Mouse (Mus musculus): ENCODE measurements around the gene Gm49403. TPM values are rescaled to one million over a fixed set of nuclear protein-coding genes. Genes with fewer than 3 reads are reported as not detected.
"Not testable (repeated sequence)": the region's sequence is repeated elsewhere in the genome, so short reads cannot be mapped to it uniquely, and the experiment has no call there.

Gm49403 gene
- total RNA-seq, 2 experiments from 2014 or later: not detected

DNA sequence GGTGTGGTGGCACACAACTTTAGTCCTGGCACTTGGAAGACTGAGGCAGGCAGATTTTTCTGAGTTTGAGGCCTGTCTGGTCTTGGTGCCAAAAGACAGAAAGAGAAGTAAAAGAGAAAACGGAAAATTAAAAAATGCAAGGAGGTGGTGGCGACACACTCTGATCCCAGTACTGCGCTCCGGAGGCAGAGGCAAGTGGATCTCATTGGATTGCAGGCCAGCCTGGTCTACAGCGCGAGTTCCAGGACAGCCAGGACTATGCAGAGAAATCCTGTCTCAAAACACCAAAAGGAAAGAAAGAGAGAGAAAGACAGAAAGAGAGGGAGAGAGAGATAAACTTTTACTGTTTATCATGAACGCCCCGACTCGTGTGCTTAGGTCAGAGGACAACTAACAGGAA lies 12.9 kb upstream of the Gm49403 start:
- intact Hi-C loops (cut with DNase I): no loop called here
- DNase-seq: no peak

DNA sequence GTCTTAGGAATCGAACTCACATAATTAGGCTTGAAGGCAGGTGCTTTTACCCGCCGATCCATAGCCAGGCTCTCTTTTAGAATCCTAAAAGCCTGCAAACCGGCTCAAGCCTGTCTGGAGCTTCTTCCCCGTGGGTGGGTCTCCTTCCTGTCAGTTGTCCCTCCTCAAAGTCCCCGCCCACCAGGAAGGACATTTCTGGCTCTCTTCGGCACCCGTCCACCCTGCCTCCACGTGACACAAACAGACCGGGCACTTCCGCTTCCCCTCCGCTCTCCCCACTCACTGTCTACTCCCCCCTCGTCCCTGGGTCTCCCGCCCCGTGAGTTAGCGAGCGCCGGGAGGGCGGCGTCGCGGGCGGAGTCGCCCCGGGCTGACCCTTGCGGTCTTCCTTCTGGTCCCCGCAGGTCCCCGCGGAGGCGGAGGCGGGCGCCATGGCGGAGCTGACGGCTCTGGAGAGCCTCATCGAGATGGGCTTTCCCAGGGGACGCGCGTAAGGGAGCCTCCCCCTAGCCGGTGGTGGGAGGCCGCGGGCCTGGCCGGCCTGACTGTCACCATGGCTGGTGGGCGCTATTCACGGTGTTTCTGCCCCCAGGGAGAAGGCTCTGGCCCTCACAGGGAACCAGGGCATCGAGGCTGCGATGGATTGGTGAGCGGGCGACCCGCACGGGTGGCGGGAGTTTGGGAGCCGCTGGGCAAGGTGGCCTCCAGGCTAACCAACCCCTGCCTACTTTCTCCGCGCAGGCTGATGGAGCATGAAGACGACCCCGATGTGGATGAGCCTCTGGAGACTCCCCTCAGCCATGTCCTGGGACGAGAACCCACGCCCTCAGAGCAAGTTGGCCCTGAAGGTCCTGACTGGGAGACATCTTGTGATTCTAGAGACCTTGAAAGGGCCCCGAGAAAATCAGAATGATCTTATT lies 12.2 kb upstream of the Gm49403 start, which contains the start of gene Ubxn1:
Gene Ubxn1, plus strand, starts transcription at position 230 of the 920 bp plus-strand sequence.
- intact Hi-C loops (cut with DNase I): loop anchor here (2.0 kb wide), 1 partner anchor 57 kb away; the partner anchor contains the start of genes Eml3 and Rom1
- peak; percentile 93 to 96 for DNase-seq

DNA sequence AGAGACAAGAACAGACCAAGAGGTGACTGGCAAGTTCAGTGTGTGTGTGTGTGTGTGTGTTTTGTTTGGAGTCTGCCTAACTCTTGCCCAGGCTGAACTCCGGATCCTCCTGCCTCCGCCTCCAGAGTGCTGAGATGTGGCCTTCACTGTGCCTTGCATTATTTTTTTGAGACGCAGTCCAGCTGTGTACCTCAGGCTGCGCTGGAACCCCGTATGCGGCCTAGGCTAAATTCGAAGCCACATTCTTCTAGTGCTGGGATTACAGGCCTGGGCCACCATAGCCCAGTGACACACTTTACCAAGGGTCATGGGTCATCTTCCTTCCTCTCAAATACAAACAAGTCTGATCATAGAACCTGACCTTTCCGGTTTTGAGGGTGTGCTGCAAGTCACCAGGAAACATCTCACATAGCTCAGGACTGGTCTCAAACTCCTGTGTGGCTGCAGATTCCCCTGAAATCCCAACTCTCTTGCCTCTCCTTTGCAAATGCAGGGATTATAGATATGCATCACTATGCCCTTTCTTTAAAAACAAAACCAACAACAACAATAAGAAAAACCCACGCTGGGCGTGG lies 11.4 kb upstream of the Gm49403 start:
- DNase-seq: no peak
- intact Hi-C loops (cut with DNase I): loop anchor here (2.0 kb wide), 1 partner anchor 56 kb away; the partner anchor contains the start of genes Eml3 and Rom1

- intact Hi-C loops (cut with DNase I): no loop called here
Measured at GRCm38 (mm10) chr19:8875031-8875430, 8.7 kb upstream of the Gm49403 start.

DNA sequence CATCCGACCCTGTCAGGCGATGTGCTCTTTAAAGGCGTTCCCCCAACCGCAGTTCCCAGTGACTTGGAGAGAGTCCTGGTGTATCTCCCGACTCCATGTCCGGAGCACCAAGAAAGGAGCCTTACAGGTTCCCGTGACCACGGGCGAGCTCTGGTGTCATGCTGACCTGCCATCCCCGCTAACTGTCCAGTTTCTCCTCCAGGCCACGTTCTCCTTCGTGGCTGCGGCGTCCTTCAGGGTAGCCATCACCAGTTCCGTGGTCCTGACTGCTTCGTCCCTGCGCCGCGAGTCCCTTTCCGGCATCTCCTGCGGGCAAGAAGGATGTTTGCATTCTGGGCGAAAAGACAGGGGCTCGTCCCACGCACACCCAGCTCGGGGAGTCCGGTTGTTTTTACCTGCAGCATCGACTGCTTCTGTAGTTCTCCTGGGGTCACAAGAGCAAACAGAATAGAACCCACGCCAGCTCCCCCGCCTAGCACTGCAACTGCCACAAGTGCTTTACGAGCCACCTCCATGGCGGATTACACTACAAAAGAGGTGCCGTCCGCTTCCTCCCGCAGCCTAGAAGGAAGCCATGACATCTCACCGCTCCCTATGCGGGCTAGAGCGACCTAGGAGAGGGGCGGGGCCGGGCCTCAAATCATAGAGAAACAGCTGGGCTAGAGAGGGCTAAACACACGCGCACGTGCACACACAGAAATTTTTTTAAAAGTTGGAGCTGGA lies 3.3 kb upstream of the Gm49403 start, which contains the start of gene Uqcc3:
Gene Uqcc3, minus strand, starts transcription at position 613 of the 723 bp plus-strand sequence.
- DNase-seq: peak; percentile 83 to 84
- intact Hi-C loops (cut with DNase I): no loop called here

More at GRCm38 (mm10) chr19:8875031-8875430, 8.7 kb upstream of the Gm49403 start:
- no peak for DNase-seq

DNA sequence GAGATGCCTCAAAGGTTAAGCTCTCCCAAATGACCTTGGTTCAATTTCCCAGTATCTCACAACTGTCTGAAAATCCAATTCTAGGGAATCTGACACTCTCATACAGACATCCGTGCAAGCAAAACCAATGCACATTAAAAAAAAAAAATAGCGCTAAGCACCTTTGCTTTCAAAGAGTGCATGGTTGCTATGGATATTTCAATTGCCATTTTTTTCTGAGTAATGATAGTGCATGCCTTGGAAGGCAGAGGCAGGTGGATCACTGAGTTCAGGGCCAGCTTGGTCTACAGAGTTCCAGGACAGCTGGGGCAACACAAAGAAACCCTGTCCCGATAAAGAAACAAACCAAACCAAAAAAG lies 2.7 kb upstream of the Gm49403 start:
- intact Hi-C loops (cut with DNase I): no loop called here
- DNase-seq: no peak

DNA sequence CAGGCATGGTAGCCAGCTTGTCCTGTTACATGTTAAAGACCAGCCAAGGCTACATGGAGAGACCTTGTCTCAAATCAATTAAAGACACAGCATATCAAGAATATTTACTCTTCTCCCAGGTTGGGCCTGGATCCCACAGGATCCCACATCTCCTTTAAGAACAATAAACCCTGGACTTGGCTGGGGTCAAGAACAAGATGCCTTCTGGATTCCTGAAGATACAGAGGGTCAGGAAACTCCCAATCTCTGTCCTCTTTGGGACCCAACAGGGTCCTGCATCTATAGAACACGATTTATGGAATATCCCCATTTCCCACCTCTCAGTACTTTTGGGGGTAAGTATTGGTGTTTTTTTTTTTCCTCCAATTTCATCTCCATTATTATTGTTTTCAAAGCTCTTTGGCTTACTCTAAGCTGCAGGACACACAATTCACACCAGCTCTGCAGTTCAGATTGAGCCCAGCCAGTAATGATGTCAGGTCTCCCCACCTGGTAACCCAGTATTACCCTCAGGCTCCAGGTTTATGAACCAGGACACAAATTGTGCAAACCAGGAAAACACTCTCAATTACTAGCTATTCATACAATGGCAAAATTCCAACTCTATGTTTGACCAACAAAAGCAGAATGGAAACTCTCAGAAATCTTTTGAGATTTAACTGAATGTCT lies 3.3 kb downstream of the Gm49403 start:
- intact Hi-C loops (cut with DNase I): no loop called here
- no peak for DNase-seq

DNA sequence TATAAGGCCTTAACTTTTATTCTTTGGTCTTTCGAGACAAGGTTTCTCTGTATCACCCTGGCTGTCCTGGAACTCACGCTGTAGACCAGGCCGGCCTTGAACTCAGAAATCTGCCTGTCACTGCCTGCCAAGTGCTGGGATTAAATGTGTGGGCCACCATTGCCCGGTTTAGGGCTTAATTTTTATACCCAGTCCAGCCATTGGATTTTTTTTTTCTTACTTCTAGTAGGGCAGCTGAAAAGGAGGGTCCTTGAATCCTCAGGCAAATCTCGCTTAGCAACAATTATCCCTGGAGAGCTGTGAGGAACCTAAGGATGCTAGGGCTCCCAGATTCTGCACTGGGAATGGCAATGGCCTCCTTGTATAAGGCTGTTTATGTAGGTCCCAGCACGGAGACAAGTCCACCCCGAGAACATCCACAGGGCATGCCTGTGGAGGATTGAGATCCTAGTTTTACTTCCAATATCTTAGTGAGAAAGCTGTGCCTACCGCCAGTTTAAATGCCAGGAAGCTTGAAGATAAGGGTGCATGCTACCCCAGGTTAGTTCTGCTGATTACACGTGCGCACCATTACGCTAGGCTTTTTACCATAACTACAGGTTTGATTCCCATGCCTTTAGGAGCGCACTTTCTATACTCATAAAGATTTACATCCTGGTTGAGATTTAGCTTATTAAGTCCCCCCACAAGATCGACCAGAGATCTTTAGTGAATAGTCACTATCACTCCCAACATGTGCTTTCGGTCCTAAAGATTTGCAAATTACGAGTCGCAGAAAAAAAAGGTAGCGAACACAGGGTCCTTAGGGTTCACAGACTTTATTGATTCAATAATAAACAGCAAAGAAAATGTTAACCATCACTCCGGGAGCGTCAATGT lies 4.1 kb downstream of the Gm49403 start:
- DNase-seq: no peak
- intact Hi-C loops (cut with DNase I): no loop called here

GRCm38 (mm10) chr19:8888511-8889385 lies 5.0 kb downstream of the Gm49403 start, which contains the start of the genes 1810009A15Rik and Gm49416:
1810009A15Rik (plus strand) TSS chr19:8888853.
Gm49416 (plus strand) TSS chr19:8888926.
- peak; percentile 86 to 93 for DNase-seq
- intact Hi-C loops (cut with DNase I): no loop called here

DNA sequence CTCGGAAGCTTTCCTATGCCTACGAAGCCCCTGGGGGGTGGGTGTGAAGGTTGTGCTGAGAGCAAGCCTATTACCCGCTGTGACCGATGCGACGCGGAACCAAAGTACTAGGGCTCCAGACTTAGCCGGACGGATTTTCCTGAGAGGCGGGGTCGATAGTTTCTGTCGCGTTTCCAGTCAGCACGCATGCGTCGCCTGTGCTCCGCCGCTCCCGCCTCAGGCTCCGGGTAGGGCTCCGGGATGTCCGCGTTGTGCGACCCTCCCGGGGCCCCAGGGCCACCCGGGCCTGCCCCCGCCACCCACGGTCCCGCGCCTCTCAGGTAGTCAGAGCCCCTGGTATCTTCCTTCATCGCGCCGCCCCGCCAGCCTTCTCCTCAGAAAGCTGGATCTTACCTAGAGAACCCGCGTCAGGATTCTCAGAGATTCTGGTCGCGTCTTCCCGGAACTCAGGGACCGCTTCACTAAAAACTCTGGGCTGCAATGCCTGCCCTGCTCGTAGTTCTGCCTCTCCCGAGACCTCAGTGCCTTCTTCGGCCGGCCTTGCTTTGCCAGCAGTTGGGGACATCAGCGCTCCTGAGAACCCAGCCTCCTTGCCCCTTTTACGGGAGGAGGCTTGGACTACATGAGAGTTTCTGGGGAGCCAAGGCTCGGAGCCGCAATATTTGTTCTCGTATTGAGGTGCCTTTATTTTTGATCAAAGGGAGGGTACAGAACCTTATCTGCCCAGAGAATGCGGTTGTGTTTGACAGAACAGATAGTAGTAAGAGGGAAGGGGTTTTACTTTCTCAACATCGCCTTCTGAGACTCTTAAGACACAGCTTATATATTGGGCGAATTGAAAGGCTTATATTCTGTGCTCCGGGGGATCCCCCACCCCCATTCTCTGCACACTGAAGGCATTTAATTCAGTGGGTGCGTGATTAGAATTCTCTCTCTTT lies 9.4 kb downstream of the Gm49403 start, which contains the start of gene Ints5:
Gene Ints5, plus strand, starts transcription at position 177 of the 938 bp plus-strand sequence.
- intact Hi-C loops (cut with DNase I): loop anchor here (5.0 kb wide), 1 partner anchor 51 kb away; no protein-coding TSS in a partner anchor
- peak; percentile 79 to 84 for DNase-seq

GRCm38 (mm10) chr19:8895397-8895960 lies 11.7 kb downstream of the Gm49403 start:
- DNase-seq: no peak
- intact Hi-C loops (cut with DNase I): no loop called here

DNA sequence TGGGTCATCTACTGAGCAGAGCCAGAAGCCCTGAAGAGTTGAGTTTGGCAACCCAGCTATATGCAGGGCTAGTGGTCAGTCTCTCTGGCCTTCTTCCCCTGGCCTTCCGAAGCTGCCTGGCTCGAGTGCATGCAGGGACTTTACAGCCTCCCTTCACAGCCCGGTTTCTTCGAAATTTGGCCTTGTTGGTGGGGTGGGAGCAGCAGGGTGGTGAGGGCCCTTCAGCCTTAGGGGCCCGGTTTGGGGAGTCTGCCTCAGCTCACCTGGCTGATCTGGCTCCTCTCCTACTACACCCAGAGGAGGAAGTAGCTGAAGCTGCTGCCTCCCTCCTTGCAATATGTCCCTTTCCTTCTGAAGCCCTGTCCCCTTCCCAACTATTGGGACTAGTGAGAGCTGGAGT lies 12.5 kb downstream of the Gm49403 start:
- intact Hi-C loops (cut with DNase I); DNase-seq: not testable (repeated sequence)

GRCm38 (mm10) chr19:8897211-8897864 lies 13.6 kb downstream of the Gm49403 start:
- peak; percentile 33 to 53 for DNase-seq
- intact Hi-C loops (cut with DNase I): not testable (repeated sequence)

GRCm38 (mm10) chr19:8897865-8898495 lies 14.2 kb downstream of the Gm49403 start, which contains the start of gene Ganab:
Ganab (plus strand) TSS chr19:8898071.
- intact Hi-C loops (cut with DNase I): no loop called here
- peak; percentile 89 to 93 for DNase-seq

DNA sequence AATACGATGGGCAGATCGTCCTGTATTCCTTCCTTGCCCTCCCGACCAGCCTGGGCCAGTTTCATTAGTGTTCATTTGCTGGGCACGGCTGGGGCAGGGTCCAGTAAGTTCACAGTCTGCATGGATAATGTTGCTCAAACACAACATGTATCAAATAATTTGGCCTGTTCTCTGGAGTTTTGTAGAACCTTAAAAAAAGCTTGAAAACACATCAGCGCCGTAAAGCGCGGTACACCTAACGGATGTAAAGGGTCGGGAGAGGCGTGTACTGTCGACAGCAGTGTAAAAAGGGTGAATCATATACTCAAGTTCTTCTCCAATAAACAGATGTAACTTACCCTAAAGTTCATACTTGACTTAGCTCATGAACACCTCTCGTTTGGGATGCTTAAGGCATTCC lies 14.8 kb downstream of the Gm49403 start:
- DNase-seq: no peak
- intact Hi-C loops (cut with DNase I): no loop called here

All from gastrocnemius, postnatal 36 days (tissue).